Comparison of ENCODE assay signal across 8 mouse cellular contexts in the genomic region with DNA sequence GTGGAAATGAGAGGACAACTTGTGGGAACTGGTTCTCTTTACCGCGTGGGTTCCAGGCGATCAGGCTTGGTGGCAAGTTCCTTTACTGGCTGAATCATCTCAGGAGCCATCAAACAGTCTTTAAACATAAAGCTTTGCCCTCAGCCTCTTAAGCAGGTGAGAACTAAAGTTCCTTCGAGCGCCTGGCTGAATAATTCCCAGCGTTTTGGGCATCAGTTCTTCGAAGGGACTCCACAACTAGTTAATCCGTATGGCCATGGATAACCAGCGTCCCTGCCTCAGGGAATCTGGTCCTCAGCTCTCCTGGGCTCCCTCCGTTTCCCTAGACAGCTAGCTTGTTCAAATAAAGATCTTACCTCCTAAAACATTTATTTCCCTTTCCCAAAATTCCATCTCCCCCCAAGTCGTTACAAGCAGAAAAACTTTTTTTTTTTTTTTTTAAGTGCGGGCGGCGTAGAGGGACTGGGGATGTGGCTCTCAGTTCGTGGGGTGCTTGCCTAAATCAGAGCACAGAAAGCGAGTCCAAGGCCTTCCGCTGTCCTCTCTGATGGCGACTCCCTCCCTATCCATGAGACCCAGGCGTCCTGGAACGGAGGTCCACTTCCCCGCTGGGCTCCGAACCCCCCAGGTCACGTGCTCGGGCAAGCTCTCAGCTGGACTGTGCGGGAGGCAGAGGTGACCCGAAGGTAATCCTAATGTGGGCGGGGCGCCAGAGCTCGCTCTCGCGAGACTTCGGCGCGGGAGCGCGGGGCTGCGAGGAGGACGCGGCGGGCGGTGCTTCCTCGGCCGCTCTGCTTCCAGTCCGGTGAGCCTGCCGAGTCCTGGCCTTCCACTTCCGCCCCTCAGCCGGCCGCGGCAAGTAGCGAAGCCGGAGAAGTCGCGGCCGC. TPM values are rescaled to one million over a fixed set of nuclear protein-coding genes. Genes with fewer than 3 reads are reported as not detected.
A peak's percentile ranks its signal among the peaks of the same experiment; 100 is the strongest.
DNase-seq lines count a peak whose midpoint lies in the region; ATAC-seq and TF ChIP-seq lines count a peak whose summit lies in the region.

Gene Mob1b (plus strand): TSS at position 740 of the 887 bp plus-strand sequence.

- H3K27me3 ChIP-seq in E14TG2a.4 (ENCODE audit: insufficient read depth, low read length): peaks cover 11% of the 10 kb centered on the region
- no peaks in the 10 kb centered on the region for H3K27me3 ChIP-seq in forebrain, embryonic 13.5 days
- H3K27me3 ChIP-seq in liver, postnatal 0 days (ENCODE audit: insufficient read depth, low read length): no peaks in the 10 kb centered on the region
- H3K27me3 ChIP-seq in neural tube, embryonic 14.5 days (ENCODE audit: control insufficient read depth, insufficient read depth, low read length): no peaks in the 10 kb centered on the region

- H3K4me1 ChIP-seq in E14TG2a.4 (replicated peaks; ENCODE audit: low read depth, low read length): peaks cover 21% of the 10 kb centered on the region
- peaks cover 30% of the 10 kb centered on the region for H3K4me1 ChIP-seq in forebrain, embryonic 13.5 days
- H3K4me1 ChIP-seq in liver, postnatal 0 days (ENCODE audit: insufficient read depth): peaks cover 35% of the 10 kb centered on the region
- H3K4me1 ChIP-seq in neural tube, embryonic 14.5 days (ENCODE audit: control insufficient read depth, insufficient read depth, low read length): peaks cover 11% of the 10 kb centered on the region

- TF ChIP-seq CTCF in E14TG2a.4 (conservative IDR thresholded peaks at IDR 0.05; ENCODE audit: low read length): no peak
- TF ChIP-seq CTCF in liver, postnatal 0 days (IDR thresholded peaks at IDR 0.05; ENCODE audit: low read depth): no peak

- peak within 1 kb of the TSS; percentile 98 for H3K9ac ChIP-seq in forebrain, embryonic 13.5 days
- H3K9ac ChIP-seq in liver, postnatal 0 days (replicated peaks): peak within 1 kb of the TSS; percentile 95
- peak within 1 kb of the TSS; percentile 74 for H3K9ac ChIP-seq in neural tube, embryonic 14.5 days (replicated peaks; ENCODE audit: low read depth, low read length)

- peak; percentile 93 for DNase-seq in c-Kit-positive CD71-positive TER-119-positive erythroid progenitor cells, embryonic 14.5 days (ENCODE audit: low spot score)
- DNase-seq in heart, postnatal 10 days: peak; percentile 99
- peak; percentile 83 for DNase-seq in large intestine, adult 2 months (ENCODE audit: low read depth, low spot score)
- peak; percentile 98 for DNase-seq in liver, postnatal 0 days
- peak; percentile 99 for DNase-seq in testis, postnatal 10 days (ENCODE audit: low spot score)

- H3K4me3 ChIP-seq in E14TG2a.4 (replicated peaks; ENCODE audit: low read length): peak within 1 kb of the TSS; percentile 99
- peak within 1 kb of the TSS; percentile 99 for H3K4me3 ChIP-seq in forebrain, embryonic 13.5 days
- peak within 1 kb of the TSS; percentile 97 for H3K4me3 ChIP-seq in liver, postnatal 0 days (ENCODE audit: low read depth, low read length)
- H3K4me3 ChIP-seq in neural tube, embryonic 14.5 days (ENCODE audit: low read depth, low read length): peak within 1 kb of the TSS; percentile 97

- TF ChIP-seq EP300 in liver, postnatal 0 days (IDR thresholded peaks at IDR 0.05; ENCODE audit: low read depth): peak; percentile 62; the same call in 1 of the 2 replicates

- peak within 1 kb of the TSS; percentile 97 for H3K4me2 ChIP-seq in forebrain, embryonic 13.5 days
- H3K4me2 ChIP-seq in liver, postnatal 0 days (ENCODE audit: low read depth, low read length): peak within 1 kb of the TSS; percentile 95
- H3K4me2 ChIP-seq in neural tube, embryonic 14.5 days (ENCODE audit: low read depth, low read length): peak within 1 kb of the TSS; percentile 71

- peaks cover 15% of the 10 kb centered on the region for H3K36me3 ChIP-seq in E14TG2a.4 (ENCODE audit: insufficient read depth, low read length)
- H3K36me3 ChIP-seq in forebrain, embryonic 13.5 days (ENCODE audit: poor library complexity, severe bottlenecking): no peaks in the 10 kb centered on the region
- H3K36me3 ChIP-seq in liver, postnatal 0 days (replicated peaks; ENCODE audit: insufficient read depth, low read length): no peaks in the 10 kb centered on the region
- H3K36me3 ChIP-seq in neural tube, embryonic 14.5 days (ENCODE audit: control insufficient read depth, insufficient read depth, low read length): no peaks in the 10 kb centered on the region

- under 1% methylated on average over 48 of the region's 54 CpGs for WGBS in forebrain, embryonic 13.5 days
- WGBS in large intestine, adult 2 months: under 1% methylated on average over 53 of the region's 54 CpGs
- WGBS in liver, postnatal 0 days (ENCODE audit: insufficient replicate concordance): under 1% methylated on average over 53 of the region's 54 CpGs
- WGBS in neural tube, embryonic 14.5 days: under 1% methylated on average over 54 of the region's 54 CpGs

- H3K27ac ChIP-seq in forebrain, embryonic 13.5 days: peak within 1 kb of the TSS; percentile 95
- H3K27ac ChIP-seq in liver, postnatal 0 days (ENCODE audit: low read depth): peak within 1 kb of the TSS; percentile 93
- peak within 1 kb of the TSS; percentile 91 for H3K27ac ChIP-seq in neural tube, embryonic 14.5 days (ENCODE audit: low read depth, low read length)

- ATAC-seq in forebrain, embryonic 13.5 days: peak; percentile 95
- ATAC-seq in liver, postnatal 0 days: peak; percentile 91
- peak; percentile 96 for ATAC-seq in neural tube, embryonic 14.5 days (ENCODE audit: low read depth)

- H3K9me3 ChIP-seq in E14TG2a.4 (ENCODE audit: low read length): no peaks in the 10 kb centered on the region
- H3K9me3 ChIP-seq in forebrain, embryonic 13.5 days (replicated peaks): no peaks in the 10 kb centered on the region
- no peaks in the 10 kb centered on the region for H3K9me3 ChIP-seq in liver, postnatal 0 days (ENCODE audit: low read length)
- no peaks in the 10 kb centered on the region for H3K9me3 ChIP-seq in neural tube, embryonic 14.5 days (ENCODE audit: control insufficient read depth, low read length)

- intact Hi-C loops in heart, postnatal 10 days (cut with DNase I): loop anchor here (1.0 to 5.0 kb wide), 3 partner anchors 44 to 168 kb away; partner anchors contain the start of genes Dck and Utp3

RNA-seq across cellular contexts. Expression of gene Mob1b, which starts in this region (rescaled TPM):
- polyA plus RNA-seq in forebrain, embryonic 13.5 days (2015; fragmentation: Nextera tagmentation; extraction: Ambion mirVana): 14.4 and 14.7 TPM in 2 replicates
- total RNA-seq in heart, postnatal 10 days (2021): 10 to 100 TPM; 52.2 to 57.3 TPM
- polyA plus RNA-seq in large intestine, adult 2 months (2012; rRNA removed): 4.0 and 5.7 TPM in 2 replicates
- polyA plus RNA-seq in liver, postnatal 0 days (2015; fragmentation: Nextera tagmentation; extraction: Ambion mirVana): 5.3 and 6.2 TPM in 2 replicates
- 14.9 and 15.2 TPM in 2 replicates for polyA plus RNA-seq in neural tube, embryonic 14.5 days (2014; fragmentation: Nextera tagmentation; extraction: Ambion mirVana)

Comparison
In these comparisons a context has a peak if more than half of its experiments do, and no peak if none do; other contexts are left out.
1. Peak in every context shown above with its lines: DNase-seq, ATAC-seq, H3K4me3 ChIP-seq and H3K27ac ChIP-seq.